27 mouse cellular contexts compared by ENCODE assay signal in the genomic region with DNA sequence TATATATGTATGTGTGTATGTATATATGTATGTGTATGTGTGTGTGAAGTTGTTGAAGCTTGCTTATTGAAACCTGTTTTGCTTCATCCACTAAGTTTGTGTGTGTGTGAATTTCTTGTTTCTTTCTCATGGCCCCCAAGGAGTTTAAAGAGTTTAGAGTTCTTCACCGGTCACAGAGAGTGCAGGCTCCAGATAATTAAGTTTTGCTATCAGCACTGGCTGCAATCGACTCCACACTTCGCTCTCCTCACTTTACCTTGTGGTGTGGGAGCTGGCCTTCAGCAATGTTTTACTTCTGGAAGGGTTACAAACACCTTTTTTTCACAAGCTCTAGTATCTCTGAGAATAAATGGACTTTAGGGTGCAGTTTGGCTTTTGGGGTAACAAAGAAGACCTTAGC. TPM values are rescaled to one million over a fixed set of nuclear protein-coding genes. Genes with fewer than 3 reads are reported as not detected.
"Had no signal": no experiment of that assay in that cellular context is flagged by ENCODE, and none has a peak within 500 bp of the region (broad histone marks: within the 10 kb centered on the region; RNA-seq: fewer than 3 reads in every experiment).

No protein-coding gene starts in this region.

- H3K4me1 ChIP-seq: embryonic facial prominence, embryonic 10.5 days; embryonic facial prominence, embryonic 12.5 days; embryonic facial prominence, embryonic 15.5 days; forebrain, embryonic 10.5 days; forebrain, embryonic 12.5 days; forebrain, embryonic 13.5 days; forebrain, embryonic 15.5 days had no signal

- DNase-seq: cerebellum, adult 8-10 months; cerebellum, adult 9-10 months; cerebellum, adult 9-11 months; cerebellum, postnatal 10 days; cerebellum, postnatal 14 days; cerebellum, postnatal 25 days; cerebellum, postnatal 36 days; embryo, embryonic 11 days; forebrain, postnatal 0 days; gastrocnemius, adult 2 months; gastrocnemius, postnatal 10 days; gastrocnemius, postnatal 14 days; gastrocnemius, postnatal 25 days; gastrocnemius, postnatal 36 days; heart, adult 18-20 months; heart, adult 2 months had no signal

- H3K4me3 ChIP-seq: embryonic facial prominence, embryonic 10.5 days; embryonic facial prominence, embryonic 12.5 days; embryonic facial prominence, embryonic 13.5 days; embryonic facial prominence, embryonic 15.5 days; erythroblast, embryonic 14.5 days; forebrain, embryonic 10.5 days; forebrain, embryonic 12.5 days; forebrain, embryonic 13.5 days; forebrain, embryonic 15.5 days; gastrocnemius, adult 2 months; heart, adult 2 months had no signal

- H3K27me3 ChIP-seq: embryonic facial prominence, embryonic 12.5 days; embryonic facial prominence, embryonic 13.5 days; embryonic facial prominence, embryonic 15.5 days; forebrain, embryonic 12.5 days; forebrain, embryonic 13.5 days; forebrain, embryonic 15.5 days had no signal

- H3K9me3 ChIP-seq: embryonic facial prominence, embryonic 10.5 days; embryonic facial prominence, embryonic 12.5 days; embryonic facial prominence, embryonic 13.5 days; embryonic facial prominence, embryonic 15.5 days; forebrain, embryonic 10.5 days; forebrain, embryonic 12.5 days; forebrain, embryonic 13.5 days; forebrain, embryonic 15.5 days had no signal

- H3K9ac ChIP-seq: embryonic facial prominence, embryonic 12.5 days; embryonic facial prominence, embryonic 13.5 days; embryonic facial prominence, embryonic 15.5 days; forebrain, embryonic 12.5 days; forebrain, embryonic 13.5 days; forebrain, embryonic 15.5 days; forebrain, postnatal 0 days had no signal

- H3K27ac ChIP-seq: embryonic facial prominence, embryonic 10.5 days; embryonic facial prominence, embryonic 12.5 days; embryonic facial prominence, embryonic 13.5 days; embryonic facial prominence, embryonic 15.5 days; forebrain, embryonic 10.5 days; forebrain, embryonic 12.5 days; forebrain, embryonic 13.5 days; forebrain, embryonic 15.5 days; gastrocnemius, adult 2 months; heart, adult 2 months had no signal

RNA-seq across cellular contexts. Expression of gene P4ha3, which starts 45.9 kb away (rescaled TPM):
- total RNA-seq: common myeloid progenitor, adult 5-6 weeks; granulocyte monocyte progenitor cell, adult 5-6 weeks had no signal
- polyA plus RNA-seq: erythroblast, embryonic 14.5 days had no signal
